Mouse (Mus musculus): ENCODE measurements around the gene Nck2. TPM values are rescaled to one million over a fixed set of nuclear protein-coding genes. Genes with fewer than 3 reads are reported as not detected.

The Nck2 gene
- polyA plus RNA-seq, 1 experiment = not detected

- 52% methylated on average over 1 of the region's 1 CpGs for WGBS
- no peak overlapping the region for H3K27ac ChIP-seq (ENCODE audit: insufficient read depth, low read depth, low read length)
- H3K4me1 ChIP-seq (ENCODE audit: control insufficient read depth, insufficient read depth, low read length) = no peaks in the 10 kb centered on the region
- TF ChIP-seq CTCF (IDR thresholded peaks at IDR 0.05; ENCODE audit: insufficient read depth, low read depth, low read length) (no peak), POLR2A (IDR thresholded peaks at IDR 0.05; ENCODE audit: insufficient read depth, low read depth, low read length) (no peak)
- H3K4me3 ChIP-seq (ENCODE audit: insufficient read depth, low read depth, low read length) = no peak overlapping the region
Measured at GRCm38 (mm10) chr1:43583564-43583963, 139.2 kb downstream of the Nck2 start.

DNA sequence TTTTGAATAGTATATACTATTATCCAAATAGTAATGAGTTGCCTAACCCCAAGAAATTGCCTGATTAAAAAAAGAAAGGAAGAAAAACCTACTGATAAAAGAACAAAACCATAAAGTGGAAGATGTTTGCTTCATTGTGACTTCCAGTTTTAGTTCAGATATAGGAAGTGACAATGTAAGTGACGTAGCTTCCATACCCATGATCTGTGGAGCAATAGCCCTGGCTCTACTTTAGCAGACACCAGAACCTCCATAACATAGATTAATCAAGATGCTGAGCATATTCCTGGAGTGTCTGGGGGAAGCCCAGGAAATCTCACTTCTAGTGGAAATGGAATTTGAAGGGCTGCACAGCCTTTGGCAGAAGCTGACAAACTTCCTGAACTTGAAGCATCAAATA is 144.6 kb downstream of the Nck2 start:
- 100% methylated on average over 1 of the region's 1 CpGs for WGBS
- Histone ChIP-seq H3K4me3 (ENCODE audit: insufficient read depth, low read depth, low read length) (no peak overlapping the region), H3K27ac (ENCODE audit: insufficient read depth, low read depth, low read length) (no peak overlapping the region), H3K4me1 (ENCODE audit: control insufficient read depth, insufficient read depth, low read length) (peaks cover 2% of the 10 kb centered on the region; the same call in 1 of the 2 replicates)
- TF ChIP-seq CTCF (IDR thresholded peaks at IDR 0.05; ENCODE audit: insufficient read depth, low read depth, low read length) (no peak), POLR2A (IDR thresholded peaks at IDR 0.05; ENCODE audit: insufficient read depth, low read depth, low read length) (no peak)

- TF ChIP-seq POLR2A (IDR thresholded peaks at IDR 0.05; ENCODE audit: insufficient read depth, low read depth, low read length) (no peak), CTCF (IDR thresholded peaks at IDR 0.05; ENCODE audit: insufficient read depth, low read depth, low read length) (no peak)
- WGBS = 71% methylated on average over 2 of the region's 2 CpGs
- Histone ChIP-seq H3K27ac (ENCODE audit: insufficient read depth, low read depth, low read length) (no peak overlapping the region), H3K4me1 (ENCODE audit: control insufficient read depth, insufficient read depth, low read length) (peaks cover 2% of the 10 kb centered on the region; the same call in 1 of the 2 replicates), H3K4me3 (ENCODE audit: insufficient read depth, low read depth, low read length) (no peak overlapping the region)
Measured at GRCm38 (mm10) chr1:43589910-43590309, 145.5 kb downstream of the Nck2 start.

- no peak overlapping the region for H3K27ac ChIP-seq (ENCODE audit: insufficient read depth, low read depth, low read length)
- 75% methylated on average over 1 of the region's 1 CpGs for WGBS
- no peak overlapping the region for H3K4me3 ChIP-seq (ENCODE audit: insufficient read depth, low read depth, low read length)
- H3K4me1 ChIP-seq (ENCODE audit: control insufficient read depth, insufficient read depth, low read length) = peaks cover 2% of the 10 kb centered on the region; the same call in 1 of the 2 replicates
- no peak for TF ChIP-seq CTCF (IDR thresholded peaks at IDR 0.05; ENCODE audit: insufficient read depth, low read depth, low read length)
Measured at GRCm38 (mm10) chr1:43590727-43591126, 146.3 kb downstream of the Nck2 start.

DNA sequence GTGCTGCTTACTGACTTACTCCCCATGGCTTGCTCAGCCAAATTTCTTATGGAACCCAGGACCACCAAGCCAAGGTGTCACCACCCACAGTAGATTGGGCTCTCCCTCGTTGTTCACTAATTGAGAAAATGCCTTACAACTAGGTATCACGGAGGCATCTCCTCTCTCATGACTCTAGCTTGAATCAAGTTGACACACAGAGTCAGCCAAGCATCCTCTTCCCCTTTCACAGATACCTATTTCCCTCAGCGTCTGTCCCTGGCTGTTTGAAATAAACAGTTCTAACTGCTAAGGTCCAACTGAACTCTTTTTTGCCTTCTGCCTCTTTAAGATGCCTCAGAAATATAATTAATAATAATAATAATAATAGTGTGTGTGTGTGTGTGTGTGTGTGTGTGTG is 148.7 kb downstream of the Nck2 start:
- no peak for TF ChIP-seq CTCF (IDR thresholded peaks at IDR 0.05; ENCODE audit: insufficient read depth, low read depth, low read length)
- TF ChIP-seq POLR2A (IDR thresholded peaks at IDR 0.05; ENCODE audit: insufficient read depth, low read depth, low read length) = no peak
- Histone ChIP-seq H3K27ac (ENCODE audit: insufficient read depth, low read depth, low read length) (no peak overlapping the region), H3K4me1 (ENCODE audit: control insufficient read depth, insufficient read depth, low read length) (peaks cover 2% of the 10 kb centered on the region; the same call in 1 of the 2 replicates), H3K4me3 (ENCODE audit: insufficient read depth, low read depth, low read length) (no peak overlapping the region)
- 88% methylated on average over 3 of the region's 3 CpGs for WGBS

DNA sequence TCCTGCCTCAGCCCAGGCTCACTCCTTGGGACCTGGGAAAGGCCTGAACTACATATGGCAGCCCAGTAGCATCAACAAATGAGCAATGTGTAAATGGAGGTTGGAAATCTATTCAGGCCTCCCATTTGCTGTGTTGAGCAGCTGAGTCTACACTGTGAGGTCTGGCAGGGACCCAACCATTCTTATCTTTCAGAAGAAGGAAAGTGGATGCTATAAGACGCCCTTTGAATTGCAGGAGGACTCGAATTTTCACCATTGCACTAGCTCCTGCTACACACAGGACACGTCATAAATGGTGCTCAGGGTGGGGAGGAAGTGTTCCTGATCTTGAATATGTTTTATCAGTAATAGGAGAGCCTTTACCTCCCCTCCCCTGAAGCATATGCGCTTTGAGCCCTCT is 150.4 kb downstream of the Nck2 start:
- H3K4me1 ChIP-seq (ENCODE audit: control insufficient read depth, insufficient read depth, low read length) = peaks cover 2% of the 10 kb centered on the region; the same call in 1 of the 2 replicates
- no peak overlapping the region for H3K27ac ChIP-seq (ENCODE audit: insufficient read depth, low read depth, low read length)
- no peak overlapping the region for H3K4me3 ChIP-seq (ENCODE audit: insufficient read depth, low read depth, low read length)
- 70% methylated on average over 4 of the region's 4 CpGs for WGBS
- TF ChIP-seq CTCF (IDR thresholded peaks at IDR 0.05; ENCODE audit: insufficient read depth, low read depth, low read length) = no peak
- TF ChIP-seq POLR2A (IDR thresholded peaks at IDR 0.05; ENCODE audit: insufficient read depth, low read depth, low read length) = no peak

- no peak for TF ChIP-seq CTCF (IDR thresholded peaks at IDR 0.05; ENCODE audit: insufficient read depth, low read depth, low read length)
- TF ChIP-seq POLR2A (IDR thresholded peaks at IDR 0.05; ENCODE audit: insufficient read depth, low read depth, low read length) = no peak
- Histone ChIP-seq H3K4me1 (ENCODE audit: control insufficient read depth, insufficient read depth, low read length) (no peaks in the 10 kb centered on the region), H3K4me3 (ENCODE audit: insufficient read depth, low read depth, low read length) (no peak overlapping the region), H3K27ac (ENCODE audit: insufficient read depth, low read depth, low read length) (no peak overlapping the region)
Measured at GRCm38 (mm10) chr1:43597731-43598130, 153.4 kb downstream of the Nck2 start.

DNA sequence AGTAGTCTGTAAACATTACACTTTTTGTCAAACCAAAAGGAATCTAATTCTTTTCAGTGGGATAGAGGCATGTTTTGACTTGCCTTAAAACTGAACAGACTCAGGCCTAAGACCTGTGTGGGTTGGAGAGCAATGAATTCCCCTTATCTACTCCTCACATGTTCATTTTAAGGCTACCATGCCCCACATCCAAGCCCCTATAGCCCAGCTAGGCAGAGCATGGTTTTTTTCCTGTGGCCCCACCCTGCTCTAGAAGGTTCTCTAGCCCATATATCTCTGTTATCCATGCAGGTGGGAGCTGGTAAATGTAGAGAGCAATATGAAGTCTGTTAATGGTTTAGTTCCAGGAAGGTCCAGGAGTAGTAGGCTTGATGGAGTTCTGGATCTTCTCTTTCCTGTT is 155.1 kb downstream of the Nck2 start:
- TF ChIP-seq CTCF (IDR thresholded peaks at IDR 0.05; ENCODE audit: insufficient read depth, low read depth, low read length) (no peak), POLR2A (IDR thresholded peaks at IDR 0.05; ENCODE audit: insufficient read depth, low read depth, low read length) (no peak)
- Histone ChIP-seq H3K4me3 (ENCODE audit: insufficient read depth, low read depth, low read length) (no peak overlapping the region), H3K4me1 (ENCODE audit: control insufficient read depth, insufficient read depth, low read length) (no peaks in the 10 kb centered on the region), H3K27ac (ENCODE audit: insufficient read depth, low read depth, low read length) (no peak overlapping the region)

DNA sequence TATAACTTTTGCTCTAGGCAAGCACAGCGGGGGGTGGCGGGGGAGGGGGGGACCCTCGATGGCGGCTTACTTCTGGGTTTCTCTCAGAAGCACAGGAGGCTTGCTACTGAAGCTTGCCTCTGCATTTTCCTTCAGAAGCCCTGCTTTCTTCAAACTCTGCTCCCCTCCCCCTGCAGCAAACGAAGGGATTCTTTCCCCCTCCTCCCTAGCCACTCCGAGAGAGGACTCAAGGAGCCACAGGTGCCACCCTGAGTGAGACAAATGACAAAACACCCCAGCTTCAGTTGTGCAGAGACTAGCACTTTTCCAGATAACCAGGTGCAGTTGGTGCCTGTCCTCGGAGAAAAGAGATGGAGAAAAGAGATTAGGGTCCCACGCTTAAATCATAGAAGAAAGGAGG is 156.7 kb downstream of the Nck2 start:
- Histone ChIP-seq H3K4me3 (ENCODE audit: insufficient read depth, low read depth, low read length) (no peak overlapping the region), H3K27ac (ENCODE audit: insufficient read depth, low read depth, low read length) (no peak overlapping the region), H3K4me1 (ENCODE audit: control insufficient read depth, insufficient read depth, low read length) (no peaks in the 10 kb centered on the region)
- WGBS = 58% methylated on average over 8 of the region's 8 CpGs
- TF ChIP-seq CTCF (IDR thresholded peaks at IDR 0.05; ENCODE audit: insufficient read depth, low read depth, low read length) (no peak), POLR2A (IDR thresholded peaks at IDR 0.05; ENCODE audit: insufficient read depth, low read depth, low read length) (no peak)

DNA sequence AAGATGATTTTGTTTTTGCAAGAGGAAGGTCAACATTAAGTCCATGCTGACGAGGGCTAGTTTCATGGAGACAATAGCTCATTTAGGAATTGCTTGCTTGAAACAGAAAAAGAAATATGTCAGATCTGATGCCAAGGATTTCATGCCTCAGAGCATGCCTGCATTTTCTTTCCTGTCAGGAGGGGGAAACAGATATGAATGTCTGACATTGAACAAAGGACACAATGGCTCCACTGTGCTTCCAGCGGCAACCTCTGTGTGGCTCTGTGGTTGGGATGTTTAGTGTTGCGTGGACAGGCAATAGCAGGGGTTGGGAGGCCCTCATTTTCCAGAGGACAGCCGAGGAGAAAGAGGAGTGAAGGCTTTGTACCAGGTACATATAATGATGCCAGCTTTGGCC is 171.6 kb downstream of the Nck2 start:
- TF ChIP-seq CTCF (IDR thresholded peaks at IDR 0.05; ENCODE audit: insufficient read depth, low read depth, low read length) (no peak), POLR2A (IDR thresholded peaks at IDR 0.05; ENCODE audit: insufficient read depth, low read depth, low read length) (no peak)
- H3K4me1 ChIP-seq (ENCODE audit: control insufficient read depth, insufficient read depth, low read length) = no peaks in the 10 kb centered on the region
- H3K4me3 ChIP-seq (ENCODE audit: insufficient read depth, low read depth, low read length) = no peak overlapping the region
- H3K27ac ChIP-seq (ENCODE audit: insufficient read depth, low read depth, low read length) = no peak overlapping the region
- 40% methylated on average over 4 of the region's 4 CpGs for WGBS

Other genes with a start within 250 kb of the Nck2 start
- gene Fhl2, start 247.6 kb upstream of the Nck2 start, polyA plus RNA-seq (2012; ENCODE audit: insufficient read depth, insufficient read length, low replicate concordance, missing spikeins) = not detected in 2 replicates